Mouse (Mus musculus): ENCODE measurements around the gene Rassf5.

Rassf5 gene

GRCm38 (mm10) chr1:131209971-131210426 lies 35.1 kb downstream of the Rassf5 start:
- in situ Hi-C loops (cut with MboI, MseI) = no loop called here

GRCm38 (mm10) chr1:131208800-131209199 lies 36.3 kb downstream of the Rassf5 start:
- in situ Hi-C loops (cut with MboI, MseI) = no loop called here

- in situ Hi-C loops (cut with MboI, MseI) = no loop called here
These were observed 37.0 kb downstream of the Rassf5 start for GRCm38 (mm10) chr1:131208081-131208480.

- in situ Hi-C loops (cut with MboI, MseI) = no loop called here
These were observed 37.5 kb downstream of the Rassf5 start for GRCm38 (mm10) chr1:131207531-131207930.

GRCm38 (mm10) chr1:131206342-131206741 lies 38.7 kb downstream of the Rassf5 start:
- in situ Hi-C loops (cut with MboI, MseI) = no loop called here

GRCm38 (mm10) chr1:131204461-131204860 lies 40.6 kb downstream of the Rassf5 start:
- in situ Hi-C loops (cut with MboI, MseI) = no loop called here

GRCm38 (mm10) chr1:131201391-131201790 lies 43.7 kb downstream of the Rassf5 start:
- in situ Hi-C loops (cut with MboI, MseI) = no loop called here

- in situ Hi-C loops (cut with MboI, MseI) = no loop called here
These were observed 44.5 kb downstream of the Rassf5 start for GRCm38 (mm10) chr1:131200588-131200987.

GRCm38 (mm10) chr1:131199976-131200375 lies 45.1 kb downstream of the Rassf5 start:
- in situ Hi-C loops (cut with MboI, MseI) = no loop called here

GRCm38 (mm10) chr1:131199118-131199821 lies 45.8 kb downstream of the Rassf5 start:
- in situ Hi-C loops (cut with MboI, MseI) = no loop called here

- in situ Hi-C loops (cut with MboI, MseI) = no loop called here
These were observed 46.6 kb downstream of the Rassf5 start for GRCm38 (mm10) chr1:131198417-131198960.

GRCm38 (mm10) chr1:131196107-131196506 lies 49.0 kb downstream of the Rassf5 start:
- in situ Hi-C loops (cut with MboI, MseI) = no loop called here

- in situ Hi-C loops (cut with MboI, MseI) = no loop called here
These were observed 49.4 kb downstream of the Rassf5 start for GRCm38 (mm10) chr1:131195653-131196052.

GRCm38 (mm10) chr1:131193746-131194145 lies 51.3 kb downstream of the Rassf5 start:
- in situ Hi-C loops (cut with MboI, MseI) = no loop called here

GRCm38 (mm10) chr1:131188655-131189054 lies 56.4 kb downstream of the Rassf5 start:
- in situ Hi-C loops (cut with MboI, MseI) = no loop called here

- in situ Hi-C loops (cut with MboI, MseI) = no loop called here
These were observed 57.2 kb downstream of the Rassf5 start for GRCm38 (mm10) chr1:131187856-131188255.

GRCm38 (mm10) chr1:131186995-131187394 lies 58.1 kb downstream of the Rassf5 start:
- in situ Hi-C loops (cut with MboI, MseI) = no loop called here

- in situ Hi-C loops (cut with MboI, MseI) = no loop called here
These were observed 59.1 kb downstream of the Rassf5 start for GRCm38 (mm10) chr1:131185821-131186506.

- in situ Hi-C loops (cut with MboI, MseI) = loop anchor here (5.0 kb wide), 1 partner anchor 77 kb away; no protein-coding TSS in a partner anchor
These were observed 60.0 kb downstream of the Rassf5 start for GRCm38 (mm10) chr1:131184956-131185660.

- in situ Hi-C loops (cut with MboI, MseI) = loop anchor here (5.0 kb wide), 1 partner anchor 78 kb away; no protein-coding TSS in a partner anchor
These were observed 60.7 kb downstream of the Rassf5 start for GRCm38 (mm10) chr1:131184253-131184955.

GRCm38 (mm10) chr1:131183201-131183600 lies 61.9 kb downstream of the Rassf5 start:
- in situ Hi-C loops (cut with MboI, MseI) = loop anchor here (5.0 kb wide), 1 partner anchor 79 kb away; no protein-coding TSS in a partner anchor

Data from regulatory T cell (primary cell).